Mouse (Mus musculus) thymus, adult 2 months (tissue): ENCODE measurements around the gene Wasl.

Source experiments
- CTCF ChIP-seq: fragments of 200-500 bp; IDR thresholded peaks from 2 replicates; pipeline ENCODE4 v1.5.1; 2012; ENCODE audit warnings: mild to moderate bottlenecking, control low read depth, low read length, moderate library complexity, borderline replicate concordance; ENCODE audit not compliant: control insufficient read depth, poor library complexity, insufficient read depth; ENCODE audit errors: extremely low read depth
- POLR2A ChIP-seq: fragments of 200-500 bp; IDR thresholded peaks from 2 replicates; pipeline ENCODE4 v1.6.1; 2012; ENCODE audit warnings: mild to moderate bottlenecking, low read length, control low read depth, moderate library complexity; ENCODE audit not compliant: control insufficient read depth, poor library complexity, insufficient read depth; ENCODE audit errors: extremely low read depth

DNA sequence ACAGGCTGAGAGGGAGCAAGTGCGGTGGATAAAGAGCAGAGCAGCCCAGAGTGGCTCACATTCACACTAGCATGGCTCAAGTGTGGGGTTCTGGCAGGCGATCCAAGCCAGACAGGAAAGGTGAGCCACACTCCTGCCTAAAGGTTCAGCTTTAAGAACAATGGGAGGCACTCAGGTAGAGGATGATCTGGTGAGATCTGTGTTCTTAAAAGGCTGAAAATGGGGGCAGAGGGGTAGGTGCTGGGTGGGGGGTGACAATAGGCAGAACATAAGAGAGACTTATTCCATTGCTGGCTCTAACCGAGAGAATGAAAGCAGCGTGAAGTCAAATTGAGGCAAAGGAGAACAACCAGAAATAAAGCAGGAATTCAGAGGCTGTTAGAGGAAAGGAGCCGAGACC lies 74.5 kb downstream of the Wasl start:
- no peak for TF ChIP-seq CTCF
- TF ChIP-seq POLR2A = no peak
